Mouse (Mus musculus): Measurements from ENCODE around the gene 1110008L16Rik. TPM values are rescaled to one million over a fixed set of nuclear protein-coding genes. Genes with fewer than 3 reads are reported as not detected.

1110008L16Rik gene
- polyA plus RNA-seq, 1 experiment = 5.8 TPM

DNA sequence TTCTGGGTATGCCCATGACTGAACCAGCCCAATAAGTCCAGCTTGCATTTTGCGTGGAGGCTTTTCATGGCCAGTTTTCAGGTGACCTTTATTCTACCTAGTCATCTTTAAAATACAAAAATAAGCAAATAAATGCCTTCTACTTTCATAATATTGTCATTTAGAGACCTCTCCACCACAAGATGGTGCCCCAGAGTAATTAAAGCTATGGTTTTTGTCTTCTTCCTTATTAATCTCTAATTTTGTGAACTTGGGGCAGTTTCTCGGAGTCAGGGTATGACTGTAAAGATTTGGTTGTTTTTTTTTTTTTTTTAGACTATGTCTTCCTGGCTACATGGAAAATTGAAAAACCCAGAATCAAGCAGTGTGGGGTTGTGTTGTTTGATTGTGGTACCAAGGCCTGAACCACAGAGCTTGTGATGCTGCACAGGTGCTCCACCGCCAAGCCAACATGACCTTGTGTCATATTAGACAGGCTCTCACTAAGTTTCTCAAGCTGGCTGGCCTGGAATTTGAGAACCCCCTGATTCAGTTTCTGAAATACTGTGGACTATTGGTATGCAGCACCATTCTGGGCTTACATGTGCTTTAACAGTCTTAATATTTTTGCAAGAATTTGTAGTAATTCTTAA, 73.2 kb downstream of the 1110008L16Rik start:
- H3K27ac ChIP-seq (ENCODE audit: control insufficient read depth, insufficient read depth, low read depth, low read length) = no peak overlapping the region
- H3K4me3 ChIP-seq (ENCODE audit: control insufficient read depth, low read depth, low read length) = no peak overlapping the region
- H3K36me3 ChIP-seq (ENCODE audit: control insufficient read depth, insufficient read depth, low read length) = no peaks in the 10 kb centered on the region
- no peak for TF ChIP-seq CTCF (IDR thresholded peaks at IDR 0.05; ENCODE audit: control insufficient read depth, insufficient read depth, insufficient replicate concordance, low read depth, low read length)
- no peak for TF ChIP-seq POLR2A (IDR thresholded peaks at IDR 0.05; ENCODE audit: control insufficient read depth, low read depth, low read length)
- H3K4me1 ChIP-seq (ENCODE audit: control insufficient read depth, insufficient read depth, low read length) = no peaks in the 10 kb centered on the region
- no peaks in the 10 kb centered on the region for H3K27me3 ChIP-seq (ENCODE audit: control insufficient read depth, insufficient read depth, low read length)

DNA sequence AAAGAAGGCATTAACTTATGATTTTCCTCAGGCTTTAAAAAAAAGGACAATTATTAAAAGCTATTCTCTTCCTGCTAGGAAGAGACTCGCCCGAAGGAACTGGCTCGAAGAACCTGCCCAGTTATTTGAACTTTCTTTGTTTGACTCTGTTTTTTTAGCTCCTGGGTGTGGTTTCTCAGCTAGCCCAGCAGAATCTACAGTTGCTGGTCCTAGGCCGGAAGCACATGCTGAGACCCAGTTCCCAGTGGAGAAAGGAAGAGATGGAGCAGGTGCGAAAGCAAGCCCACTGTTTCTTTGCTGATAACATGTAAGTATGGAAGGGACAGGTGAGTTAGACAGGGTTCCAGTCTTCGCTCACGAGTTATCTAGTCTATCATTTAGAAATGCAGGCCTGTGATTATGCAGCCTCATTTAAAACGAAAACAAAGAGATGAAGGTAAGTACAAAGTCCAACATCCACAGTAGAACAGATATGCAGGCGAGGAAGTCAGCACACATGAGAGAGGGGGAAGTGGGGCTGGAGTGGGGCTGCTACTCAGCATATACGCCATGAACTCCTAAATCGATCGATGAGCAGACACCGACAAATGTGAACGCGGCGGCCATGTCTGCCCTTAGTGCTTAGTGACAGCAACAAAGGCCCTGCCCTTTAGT, 77.7 kb downstream of the 1110008L16Rik start:
- no peaks in the 10 kb centered on the region for H3K4me1 ChIP-seq (ENCODE audit: control insufficient read depth, insufficient read depth, low read length)
- no peak overlapping the region for H3K4me3 ChIP-seq (ENCODE audit: control insufficient read depth, low read depth, low read length)
- no peak overlapping the region for H3K27ac ChIP-seq (ENCODE audit: control insufficient read depth, insufficient read depth, low read depth, low read length)
- no peaks in the 10 kb centered on the region for H3K36me3 ChIP-seq (ENCODE audit: control insufficient read depth, insufficient read depth, low read length)
- TF ChIP-seq CTCF (IDR thresholded peaks at IDR 0.05; ENCODE audit: control insufficient read depth, insufficient read depth, insufficient replicate concordance, low read depth, low read length) (no peak), POLR2A (IDR thresholded peaks at IDR 0.05; ENCODE audit: control insufficient read depth, low read depth, low read length) (no peak)
- H3K27me3 ChIP-seq (ENCODE audit: control insufficient read depth, insufficient read depth, low read length) = no peaks in the 10 kb centered on the region

- Histone ChIP-seq H3K4me1 (ENCODE audit: control insufficient read depth, insufficient read depth, low read length) (peaks cover 2% of the 10 kb centered on the region), H3K36me3 (ENCODE audit: control insufficient read depth, insufficient read depth, low read length) (no peaks in the 10 kb centered on the region), H3K27me3 (ENCODE audit: control insufficient read depth, insufficient read depth, low read length) (no peaks in the 10 kb centered on the region), H3K27ac (ENCODE audit: control insufficient read depth, insufficient read depth, low read depth, low read length) (no peak overlapping the region), H3K4me3 (ENCODE audit: control insufficient read depth, low read depth, low read length) (no peak overlapping the region)
- TF ChIP-seq CTCF (IDR thresholded peaks at IDR 0.05; ENCODE audit: control insufficient read depth, insufficient read depth, insufficient replicate concordance, low read depth, low read length) (no peak), POLR2A (IDR thresholded peaks at IDR 0.05; ENCODE audit: control insufficient read depth, low read depth, low read length) (no peak)
Measured at GRCm38 (mm10) chr12:55377610-55377980, 78.2 kb downstream of the 1110008L16Rik start.

GRCm38 (mm10) chr12:55384023-55384749, 84.8 kb downstream of the 1110008L16Rik start, which contains the start of gene Psma6:
Psma6 (plus strand) TSS chr12:55384222.
- TF ChIP-seq POLR2A (IDR thresholded peaks at IDR 0.05; ENCODE audit: control insufficient read depth, low read depth, low read length) = peak; percentile 58; the same call in 1 of the 2 replicates
- TF ChIP-seq CTCF (IDR thresholded peaks at IDR 0.05; ENCODE audit: control insufficient read depth, insufficient read depth, insufficient replicate concordance, low read depth, low read length) = no peak
- Histone ChIP-seq H3K27ac (ENCODE audit: control insufficient read depth, insufficient read depth, low read depth, low read length) (no peak within 1 kb of the TSS), H3K4me1 (ENCODE audit: control insufficient read depth, insufficient read depth, low read length) (peaks cover 26% of the 10 kb centered on the region), H3K36me3 (ENCODE audit: control insufficient read depth, insufficient read depth, low read length) (no peaks in the 10 kb centered on the region), H3K27me3 (ENCODE audit: control insufficient read depth, insufficient read depth, low read length) (no peaks in the 10 kb centered on the region), H3K4me3 (ENCODE audit: control insufficient read depth, low read depth, low read length) (peak within 1 kb of the TSS; percentile 84)

DNA sequence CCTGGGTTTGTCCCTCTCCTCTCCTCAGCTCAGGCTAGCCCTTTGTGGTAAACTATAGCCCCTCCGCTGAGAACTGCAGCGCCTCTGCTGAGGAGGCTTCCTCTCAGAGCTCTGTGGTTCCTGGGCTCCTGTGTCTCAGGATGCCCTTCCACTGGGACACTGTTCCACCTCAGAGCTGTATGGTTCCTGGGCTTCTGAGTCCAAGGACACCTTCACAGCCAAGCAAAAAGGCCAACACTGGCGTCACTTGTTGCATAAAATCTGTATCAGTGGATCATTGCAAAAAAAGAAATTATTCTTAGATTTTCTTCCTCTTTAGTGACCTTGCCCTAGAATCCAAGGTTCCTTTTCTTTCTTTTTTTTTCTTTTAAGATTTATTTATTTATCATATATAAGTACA, 85.4 kb downstream of the 1110008L16Rik start:
- Histone ChIP-seq H3K4me3 (ENCODE audit: control insufficient read depth, low read depth, low read length) (peak overlapping the region; percentile 84), H3K27ac (ENCODE audit: control insufficient read depth, insufficient read depth, low read depth, low read length) (no peak overlapping the region), H3K36me3 (ENCODE audit: control insufficient read depth, insufficient read depth, low read length) (no peaks in the 10 kb centered on the region), H3K27me3 (ENCODE audit: control insufficient read depth, insufficient read depth, low read length) (no peaks in the 10 kb centered on the region), H3K4me1 (ENCODE audit: control insufficient read depth, insufficient read depth, low read length) (peaks cover 30% of the 10 kb centered on the region)
- TF ChIP-seq POLR2A (IDR thresholded peaks at IDR 0.05; ENCODE audit: control insufficient read depth, low read depth, low read length) (no peak), CTCF (IDR thresholded peaks at IDR 0.05; ENCODE audit: control insufficient read depth, insufficient read depth, insufficient replicate concordance, low read depth, low read length) (no peak)

- H3K27me3 ChIP-seq (ENCODE audit: control insufficient read depth, insufficient read depth, low read length) = no peaks in the 10 kb centered on the region
- no peaks in the 10 kb centered on the region for H3K36me3 ChIP-seq (ENCODE audit: control insufficient read depth, insufficient read depth, low read length)
- peak overlapping the region; percentile 63; the same call in 1 of the 2 replicates for H3K27ac ChIP-seq (ENCODE audit: control insufficient read depth, insufficient read depth, low read depth, low read length)
- peaks cover 30% of the 10 kb centered on the region for H3K4me1 ChIP-seq (ENCODE audit: control insufficient read depth, insufficient read depth, low read length)
- TF ChIP-seq POLR2A (IDR thresholded peaks at IDR 0.05; ENCODE audit: control insufficient read depth, low read depth, low read length) (no peak), CTCF (IDR thresholded peaks at IDR 0.05; ENCODE audit: control insufficient read depth, insufficient read depth, insufficient replicate concordance, low read depth, low read length) (no peak)
- peak overlapping the region; percentile 69 for H3K4me3 ChIP-seq (ENCODE audit: control insufficient read depth, low read depth, low read length)
Measured at GRCm38 (mm10) chr12:55385931-55386330, 86.6 kb downstream of the 1110008L16Rik start.

DNA sequence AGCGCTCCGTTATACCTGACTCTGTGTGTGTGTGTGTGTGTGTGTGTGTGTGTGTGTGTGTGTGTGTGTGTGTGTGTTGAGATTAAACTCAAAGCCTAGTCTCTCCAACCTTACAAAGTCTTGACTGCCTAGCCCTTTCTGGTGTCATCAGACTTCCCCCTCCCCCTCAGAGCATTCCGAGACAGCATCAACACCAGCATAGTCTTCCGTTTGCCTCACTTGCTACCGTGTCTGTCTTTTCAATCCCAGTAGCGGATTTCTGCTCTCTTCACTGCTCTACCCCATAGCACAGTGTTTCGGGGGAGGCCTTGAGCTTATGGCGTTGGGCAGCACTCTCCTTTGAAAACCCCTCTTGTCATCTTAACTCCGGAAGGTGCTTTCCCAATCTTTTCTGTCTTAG, 87.1 kb downstream of the 1110008L16Rik start:
- H3K36me3 ChIP-seq (ENCODE audit: control insufficient read depth, insufficient read depth, low read length) = no peaks in the 10 kb centered on the region
- H3K4me3 ChIP-seq (ENCODE audit: control insufficient read depth, low read depth, low read length) = peak overlapping the region; percentile 57
- peaks cover 30% of the 10 kb centered on the region for H3K4me1 ChIP-seq (ENCODE audit: control insufficient read depth, insufficient read depth, low read length)
- no peaks in the 10 kb centered on the region for H3K27me3 ChIP-seq (ENCODE audit: control insufficient read depth, insufficient read depth, low read length)
- no peak for TF ChIP-seq POLR2A (IDR thresholded peaks at IDR 0.05; ENCODE audit: control insufficient read depth, low read depth, low read length)
- no peak for TF ChIP-seq CTCF (IDR thresholded peaks at IDR 0.05; ENCODE audit: control insufficient read depth, insufficient read depth, insufficient replicate concordance, low read depth, low read length)
- peak overlapping the region; percentile 59; the same call in 1 of the 2 replicates for H3K27ac ChIP-seq (ENCODE audit: control insufficient read depth, insufficient read depth, low read depth, low read length)
